Mouse (Mus musculus) limb, embryonic 13.5 days (tissue): ENCODE results near the gene Gm10160. TPM values are rescaled to one million over a fixed set of nuclear protein-coding genes. Genes with fewer than 3 reads are reported as not detected.

Experiments
- ATAC-seq: fragments of 200-750 bp; cut with Nextera tagmentation; 2 replicates; pipeline ENCODE4 v1.8.0; 2017; ENCODE audit warnings: low read depth, moderate number of reproducible peaks, moderate TSS enrichment; ENCODE audit not compliant: low FRiP score
- H3K27ac ChIP-seq: fragments of 300-500 bp; sonication (generic); 2 replicates; pipeline ENCODE4 v1.5.1; 2015; ENCODE audit warnings: inconsistent platforms, mild to moderate bottlenecking, moderate library complexity
- H3K27me3 ChIP-seq: fragments of 300-500 bp; sonication (generic); 2 replicates; pipeline ENCODE4 v1.6.1; 2015; ENCODE audit warnings: mild to moderate bottlenecking, inconsistent platforms
- H3K36me3 ChIP-seq: fragments of 300-500 bp; sonication (generic); 2 replicates; pipeline ENCODE4 v1.6.1; 2015; ENCODE audit warnings: inconsistent platforms, mild to moderate bottlenecking, moderate library complexity
- H3K4me1 ChIP-seq: fragments of 300-500 bp; sonication (generic); 2 replicates; pipeline ENCODE4 v1.6.1; 2015; ENCODE audit warnings: inconsistent platforms
- H3K4me2 ChIP-seq: fragments of 300-500 bp; sonication (generic); replicated peaks from 2 replicates; pipeline ENCODE4 v1.6.1; 2015; ENCODE audit warnings: inconsistent platforms, mild to moderate bottlenecking, moderate library complexity
- H3K4me3 ChIP-seq: fragments of 300-500 bp; sonication (generic); 2 replicates; pipeline ENCODE4 v1.5.1; 2015; ENCODE audit warnings: moderate library complexity, mild to moderate bottlenecking, inconsistent platforms
- H3K9ac ChIP-seq: fragments of 300-500 bp; sonication (generic); 2 replicates; pipeline ENCODE4 v1.6.1; 2015; ENCODE audit warnings: mild to moderate bottlenecking, inconsistent platforms
- H3K9me3 ChIP-seq: fragments of 300-500 bp; sonication (generic); 2 replicates; pipeline ENCODE4 v1.6.1; 2016; ENCODE audit warnings: inconsistent platforms
- WGBS: fragments of 180-500 bp; shearing (Covaris S2); methylation state at CpG from one replicate; pipeline ENCODE4 v1.1.7; 2015; 5-methylcytosine and 5-hydroxymethylcytosine counted together
- polyA plus RNA-seq: library from polyadenylated mRNA; unstranded; fragments of >200 nt; fragmentation: Nextera tagmentation; extraction: Ambion mirVana; gene quantifications from 2 replicates; pipeline ENCODE4 v1.2.1, GENCODE M21; 2015

Gene Gm10160
- polyA plus RNA-seq, 1 experiment from 2014 or later, result not detected

DNA sequence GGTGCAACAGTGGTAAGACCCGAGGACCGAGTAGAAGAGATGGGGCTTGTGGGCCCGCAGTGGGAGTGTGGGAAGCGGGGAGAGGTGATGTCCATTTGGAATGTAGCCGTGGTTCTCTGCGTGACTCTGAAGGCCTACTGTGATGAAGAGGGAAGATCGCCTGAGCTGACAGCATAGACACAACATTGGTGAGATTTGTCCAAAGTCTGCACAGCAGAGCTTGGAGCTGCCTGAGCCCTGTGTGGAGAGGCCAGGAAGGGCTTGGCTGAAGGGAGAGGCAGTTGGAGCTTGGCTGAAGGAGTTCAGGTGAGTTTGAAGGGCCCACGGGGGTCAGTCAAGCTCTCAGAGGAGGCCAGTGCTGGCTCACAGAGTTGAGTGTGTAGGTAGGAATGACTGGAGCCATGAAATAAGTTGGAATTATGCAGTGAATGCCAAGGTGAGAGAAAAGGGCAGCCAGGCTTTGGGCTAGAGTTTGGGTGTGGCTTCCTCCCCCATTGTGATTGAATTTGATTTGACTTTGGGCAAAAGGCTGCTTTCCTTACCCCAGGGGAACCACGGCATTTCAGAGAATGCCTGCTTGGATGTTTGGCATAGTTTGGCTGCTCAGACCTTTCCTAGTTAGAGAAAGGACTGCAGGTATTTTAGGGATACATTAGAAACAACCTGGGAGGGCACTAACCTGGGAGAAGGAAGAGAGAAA, 11.8 kb upstream of the Gm10160 start:
- Histone ChIP-seq H3K36me3 (no peaks in the 10 kb centered on the region), H3K27me3 (no peaks in the 10 kb centered on the region), H3K27ac (no peak overlapping the region), H3K9ac (no peak overlapping the region), H3K4me1 (no peaks in the 10 kb centered on the region), H3K9me3 (no peaks in the 10 kb centered on the region), H3K4me2 (no peak overlapping the region), H3K4me3 (no peak overlapping the region)
- 87% methylated on average over 9 of the region's 9 CpGs for WGBS
- no peak for ATAC-seq

DNA sequence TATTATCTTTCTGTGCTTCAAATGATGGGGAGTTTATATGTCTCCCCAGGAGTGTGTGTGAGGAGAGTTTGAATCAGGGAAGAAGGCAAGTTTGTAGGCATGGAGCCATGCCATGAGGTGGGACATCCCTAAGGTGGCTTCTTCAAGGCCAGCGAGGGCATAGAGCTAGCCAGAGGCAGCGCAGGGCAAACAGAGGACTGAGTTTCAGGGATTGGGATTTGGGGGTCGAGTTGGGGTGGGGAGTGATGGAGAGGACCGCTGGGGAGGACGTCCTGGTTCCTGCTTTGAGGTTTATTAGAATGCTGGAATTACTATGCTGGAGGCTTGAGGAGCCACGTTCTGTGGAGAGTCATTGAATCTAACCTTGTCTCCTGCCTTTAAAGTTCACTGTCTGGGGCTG, 10.3 kb upstream of the Gm10160 start:
- Histone ChIP-seq H3K9ac (no peak overlapping the region), H3K27ac (no peak overlapping the region), H3K36me3 (no peaks in the 10 kb centered on the region), H3K27me3 (peaks cover 11% of the 10 kb centered on the region; the same call in 1 of the 2 replicates), H3K4me1 (0 out of 2 replicates have a peak, but pooled peaks cover 4% of the 10 kb centered on the region), H3K9me3 (no peaks in the 10 kb centered on the region), H3K4me2 (no peak overlapping the region), H3K4me3 (no peak overlapping the region)
- no peak for ATAC-seq
- 92% methylated on average over 6 of the region's 6 CpGs for WGBS

DNA sequence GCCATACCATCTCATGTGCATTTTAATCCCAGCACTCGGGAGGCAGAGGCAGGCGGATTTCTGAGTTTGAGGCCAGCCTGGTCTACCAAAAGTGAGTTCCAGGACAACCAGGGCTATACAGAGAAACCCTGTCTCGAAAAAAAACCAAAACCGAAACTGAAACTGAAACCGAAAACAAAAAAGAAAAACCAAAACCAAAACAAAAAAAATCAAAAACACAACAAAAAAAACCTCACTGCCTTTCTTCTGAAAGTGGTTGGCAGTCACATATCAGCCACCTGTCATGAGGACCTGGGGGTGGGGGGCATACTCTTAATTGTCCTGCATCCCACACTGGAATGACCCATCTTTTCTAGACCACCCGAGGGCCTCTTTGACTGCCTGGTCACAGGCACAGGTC, 9.0 kb upstream of the Gm10160 start:
- 89% methylated on average over 6 of the region's 6 CpGs for WGBS
- no peak overlapping the region for H3K9ac ChIP-seq

DNA sequence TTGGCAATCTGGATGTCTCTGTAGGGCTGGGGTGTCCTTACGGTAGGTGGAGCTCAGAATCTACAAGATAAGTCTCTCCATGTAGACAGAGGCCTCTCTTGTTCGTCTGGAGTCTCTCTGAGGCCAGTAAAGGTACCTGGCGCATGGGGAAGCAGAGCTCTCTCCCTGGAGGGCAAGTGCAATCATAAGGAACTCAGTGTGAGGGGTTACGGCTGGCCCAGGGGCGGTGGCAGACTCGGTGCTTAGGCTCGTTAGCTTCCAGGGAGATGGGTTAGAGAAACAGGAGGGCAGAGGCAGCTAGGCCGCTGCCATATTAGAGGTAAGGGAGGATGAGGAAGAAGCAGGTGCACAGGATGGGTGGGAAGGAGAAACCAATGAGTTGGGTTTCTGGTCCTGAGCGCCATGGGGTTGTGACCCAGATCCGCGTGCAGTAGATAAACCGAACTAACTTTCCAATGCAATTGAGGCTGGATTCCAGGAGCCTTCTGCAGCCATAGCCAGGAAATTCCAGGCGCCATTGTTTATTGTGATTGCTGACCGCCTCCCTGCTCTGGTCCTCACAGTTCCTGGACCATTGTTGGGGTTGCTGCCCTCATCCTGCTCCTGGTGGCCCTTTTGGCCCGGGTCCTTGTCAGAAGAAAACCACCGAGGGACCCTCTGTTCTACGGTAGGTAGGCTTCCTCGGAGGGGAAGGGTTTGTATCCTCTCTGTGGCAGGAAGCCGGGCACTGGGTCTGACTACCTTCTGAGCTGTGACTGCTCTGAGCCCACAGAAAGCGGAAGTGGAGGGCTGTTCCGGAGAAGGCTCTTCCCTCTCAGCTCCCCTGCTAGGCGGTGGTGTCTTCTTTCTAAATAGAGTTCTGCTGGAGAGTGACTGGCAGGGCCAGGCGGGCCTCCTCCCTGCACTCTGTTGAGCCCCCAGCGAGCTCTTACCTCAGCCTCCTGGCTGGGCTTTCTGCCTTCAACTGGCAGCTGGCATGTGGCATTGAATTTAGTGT, 7.3 kb upstream of the Gm10160 start:
- Histone ChIP-seq H3K4me1 (peaks cover 22% of the 10 kb centered on the region; the same call in 1 of the 2 replicates), H3K9ac (no peak overlapping the region), H3K27ac (no peak overlapping the region), H3K27me3 (peaks cover 42% of the 10 kb centered on the region), H3K4me2 (no peak overlapping the region), H3K36me3 (no peaks in the 10 kb centered on the region), H3K9me3 (no peaks in the 10 kb centered on the region), H3K4me3 (no peak overlapping the region)
- 69% methylated on average over 24 of the region's 24 CpGs for WGBS
- ATAC-seq, result no peak

More for the DNA sequence above, 9.0 kb upstream of the Gm10160 start:
- Histone ChIP-seq H3K9me3 (no peaks in the 10 kb centered on the region), H3K4me3 (no peak overlapping the region), H3K4me1 (peaks cover 15% of the 10 kb centered on the region; the same call in 1 of the 2 replicates), H3K27ac (no peak overlapping the region), H3K4me2 (no peak overlapping the region), H3K27me3 (peaks cover 25% of the 10 kb centered on the region), H3K36me3 (no peaks in the 10 kb centered on the region)
- ATAC-seq, result no peak

DNA sequence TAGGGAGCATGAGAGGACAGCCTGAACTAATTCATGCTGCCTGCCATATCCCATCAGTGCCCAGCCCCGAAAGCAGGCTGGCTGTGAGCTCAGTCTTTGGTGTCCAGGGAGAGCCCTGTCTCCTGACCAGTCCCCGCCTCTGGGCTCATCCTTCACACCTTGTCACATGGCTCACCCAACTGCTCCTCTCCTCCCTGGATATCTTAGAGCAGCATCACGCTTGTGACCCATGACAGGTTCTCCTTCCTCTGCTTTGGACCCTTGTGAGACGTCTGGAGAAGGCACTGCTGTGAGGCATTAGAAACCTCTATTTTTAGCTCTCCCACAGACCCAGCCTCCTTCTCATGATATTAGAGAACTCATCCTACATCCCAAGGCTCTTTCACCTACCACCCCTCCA, 6.3 kb upstream of the Gm10160 start:
- peaks cover 22% of the 10 kb centered on the region; the same call in 1 of the 2 replicates for H3K4me1 ChIP-seq
- no peak overlapping the region for H3K27ac ChIP-seq
- H3K9ac ChIP-seq, result no peak overlapping the region
- no peak for ATAC-seq
- no peak overlapping the region for H3K4me2 ChIP-seq
- no peaks in the 10 kb centered on the region for H3K9me3 ChIP-seq
- 59% methylated on average over 4 of the region's 4 CpGs for WGBS
- H3K36me3 ChIP-seq, result no peaks in the 10 kb centered on the region
- peaks cover 51% of the 10 kb centered on the region for H3K27me3 ChIP-seq
- no peak overlapping the region for H3K4me3 ChIP-seq

DNA sequence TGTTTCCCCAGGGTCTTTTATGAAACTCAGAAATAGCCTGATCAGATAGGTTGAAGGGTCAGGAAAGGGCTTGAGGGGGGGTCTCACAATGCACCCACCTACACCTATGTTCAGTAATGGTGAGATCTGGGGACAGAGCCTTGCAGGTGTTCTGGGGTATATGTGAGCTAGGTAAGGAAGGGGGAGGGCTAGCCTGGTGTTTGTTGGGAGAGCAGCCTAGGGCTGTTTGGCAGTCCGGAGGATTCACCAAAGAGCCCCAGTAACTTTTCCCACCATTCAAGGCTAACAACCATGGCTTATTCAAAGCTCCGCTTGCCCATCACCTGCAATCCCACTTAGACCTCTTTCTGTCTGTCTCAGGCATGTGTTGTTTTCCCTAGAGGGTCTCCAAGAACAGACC, 5.9 kb upstream of the Gm10160 start:
- H3K4me3 ChIP-seq, result no peak overlapping the region
- peaks cover 55% of the 10 kb centered on the region for H3K27me3 ChIP-seq
- no peaks in the 10 kb centered on the region for H3K9me3 ChIP-seq
- H3K4me1 ChIP-seq, result peaks cover 22% of the 10 kb centered on the region; the same call in 1 of the 2 replicates
- H3K36me3 ChIP-seq, result no peaks in the 10 kb centered on the region
- no peak overlapping the region for H3K9ac ChIP-seq
- no peak overlapping the region for H3K27ac ChIP-seq
- WGBS, result 83% methylated on average over 2 of the region's 2 CpGs
- H3K4me2 ChIP-seq, result peak overlapping the region; percentile 99
- ATAC-seq, result no peak

DNA sequence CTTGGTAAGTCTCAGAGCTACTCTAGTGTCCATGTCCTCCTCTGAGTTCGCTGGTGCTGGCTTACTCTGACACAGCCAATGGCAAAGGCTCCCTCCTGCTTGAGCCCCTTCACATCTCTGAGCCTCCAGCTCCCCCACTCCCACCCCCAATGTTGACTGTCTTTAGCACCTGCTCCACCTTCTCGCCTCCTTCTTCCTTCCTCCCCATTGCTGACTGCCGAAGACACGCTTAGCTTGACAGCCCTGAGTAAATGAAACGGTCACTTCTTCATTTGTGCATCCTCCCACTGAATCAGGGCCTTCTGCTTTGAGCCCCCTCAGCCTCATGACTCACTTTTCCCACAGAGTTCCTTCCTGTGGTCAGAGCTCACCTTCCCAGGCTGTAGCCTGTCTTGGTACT, 5.4 kb upstream of the Gm10160 start:
- Histone ChIP-seq H3K4me3 (no peak overlapping the region), H3K36me3 (no peaks in the 10 kb centered on the region), H3K27me3 (peaks cover 57% of the 10 kb centered on the region), H3K27ac (no peak overlapping the region), H3K4me1 (peaks cover 22% of the 10 kb centered on the region; the same call in 1 of the 2 replicates), H3K4me2 (peak overlapping the region; percentile 99), H3K9me3 (no peaks in the 10 kb centered on the region), H3K9ac (no peak overlapping the region)
- ATAC-seq, result no peak
- 76% methylated on average over 5 of the region's 5 CpGs for WGBS

DNA sequence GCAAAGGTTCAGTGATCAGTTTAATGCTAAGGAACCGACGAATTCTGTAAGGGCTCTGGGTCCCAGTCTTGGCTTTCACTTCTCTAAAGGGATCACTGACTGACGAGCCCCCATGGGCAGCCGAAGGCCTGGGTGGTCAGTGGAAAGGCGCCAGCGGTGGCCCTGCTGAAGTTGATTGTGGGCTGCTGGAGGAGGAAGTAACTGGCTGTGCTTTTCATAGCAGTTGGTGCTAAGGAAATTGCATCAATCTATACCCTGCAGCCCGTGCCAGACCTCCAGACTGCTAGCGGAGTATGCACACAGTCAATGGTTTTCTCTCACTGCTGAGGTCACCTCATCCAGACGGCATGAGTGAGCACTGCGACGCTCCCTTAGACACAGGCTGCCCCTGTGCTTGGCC, 4.5 kb upstream of the Gm10160 start:
- peaks cover 57% of the 10 kb centered on the region for H3K27me3 ChIP-seq

DNA sequence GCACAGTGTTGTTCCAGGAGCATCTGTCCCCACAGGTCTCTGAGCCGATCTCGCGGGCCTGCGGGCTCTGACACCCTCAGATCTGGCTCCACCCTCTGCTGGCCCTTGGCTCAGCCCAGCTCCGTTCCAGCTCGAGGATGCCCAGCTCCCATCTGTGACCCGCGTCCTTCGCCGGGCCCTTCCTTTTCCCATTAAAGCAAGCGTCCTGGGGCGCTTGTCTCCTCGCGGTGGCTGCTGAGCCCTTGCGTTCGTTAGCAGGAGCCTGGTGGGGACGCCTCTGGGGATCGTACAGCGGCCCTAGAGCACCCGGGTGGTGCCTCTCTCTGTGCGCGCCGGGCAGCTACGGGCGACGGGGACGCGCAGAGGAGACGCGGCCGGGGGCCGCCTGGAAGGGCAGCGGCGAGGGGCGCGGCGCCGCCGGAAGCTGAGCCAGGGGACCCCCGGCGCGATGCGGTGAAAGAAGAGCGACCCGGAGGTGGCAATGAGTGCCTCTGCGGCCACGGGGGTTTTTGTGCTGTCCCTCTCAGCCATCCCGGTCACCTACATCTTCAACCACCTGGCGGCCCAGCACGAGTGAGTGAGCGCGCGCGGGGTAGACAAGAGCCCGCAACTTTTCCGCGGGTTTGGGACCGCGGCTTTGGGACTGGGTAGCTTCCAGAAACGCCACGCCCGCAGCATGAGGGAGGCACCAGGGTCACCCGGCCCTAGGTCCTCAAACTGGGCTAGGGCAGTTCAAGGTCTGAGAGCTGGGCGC, 3.6 kb upstream of the Gm10160 start, which contains the start of gene Tm6sf1:
Gene Tm6sf1 (plus strand): TSS at position 34 of the 754 bp plus-strand sequence.
- Histone ChIP-seq H3K27me3 (peaks cover 57% of the 10 kb centered on the region), H3K4me3 (peak within 1 kb of the TSS; percentile 69), H3K4me1 (peaks cover 22% of the 10 kb centered on the region; the same call in 1 of the 2 replicates), H3K9ac (peak within 1 kb of the TSS; percentile 79), H3K9me3 (no peaks in the 10 kb centered on the region), H3K4me2 (peak within 1 kb of the TSS; percentile 99), H3K36me3 (no peaks in the 10 kb centered on the region), H3K27ac (no peak within 1 kb of the TSS)
- ATAC-seq, result peak; percentile 42; the same call in 1 of the 2 replicates
- under 1% methylated on average over 64 of the region's 64 CpGs for WGBS

More for the DNA sequence above, 4.5 kb upstream of the Gm10160 start:
- Histone ChIP-seq H3K4me1 (peaks cover 22% of the 10 kb centered on the region; the same call in 1 of the 2 replicates), H3K4me3 (peak overlapping the region; percentile 69), H3K27ac (no peak overlapping the region), H3K9ac (peak overlapping the region; percentile 79; the same call in 1 of the 2 replicates), H3K9me3 (no peaks in the 10 kb centered on the region), H3K4me2 (peak overlapping the region; percentile 99), H3K36me3 (no peaks in the 10 kb centered on the region)
- no peak for ATAC-seq
- WGBS, result 48% methylated on average over 11 of the region's 11 CpGs

DNA sequence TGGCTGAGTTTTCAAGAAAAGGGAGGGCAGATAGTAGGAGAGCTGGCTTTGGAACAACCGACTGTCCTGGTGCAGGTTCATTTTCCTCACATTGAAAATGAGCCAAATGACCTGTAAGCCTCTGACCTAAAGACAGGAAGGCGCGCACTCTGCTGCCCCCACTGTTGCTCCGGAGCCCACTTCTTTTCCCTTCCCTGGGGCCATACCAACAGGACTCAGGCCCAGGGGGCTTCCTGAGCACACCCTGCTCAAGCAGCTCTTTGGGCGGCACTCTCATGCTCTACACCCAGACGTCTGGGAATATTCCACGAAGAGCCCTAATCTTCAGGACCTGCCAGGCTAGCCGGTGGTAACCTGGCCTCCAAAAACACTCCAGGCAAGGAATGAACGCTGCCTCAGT, 2.6 kb upstream of the Gm10160 start:
- peaks cover 57% of the 10 kb centered on the region for H3K27me3 ChIP-seq
- no peak for ATAC-seq
- peaks cover 22% of the 10 kb centered on the region; the same call in 1 of the 2 replicates for H3K4me1 ChIP-seq
- H3K9ac ChIP-seq, result no peak overlapping the region
- peak overlapping the region; percentile 99 for H3K4me2 ChIP-seq
- WGBS, result 6% methylated on average over 9 of the region's 9 CpGs
- H3K27ac ChIP-seq, result no peak overlapping the region
- H3K9me3 ChIP-seq, result no peaks in the 10 kb centered on the region
- H3K36me3 ChIP-seq, result no peaks in the 10 kb centered on the region
- H3K4me3 ChIP-seq, result peak overlapping the region; percentile 69

DNA sequence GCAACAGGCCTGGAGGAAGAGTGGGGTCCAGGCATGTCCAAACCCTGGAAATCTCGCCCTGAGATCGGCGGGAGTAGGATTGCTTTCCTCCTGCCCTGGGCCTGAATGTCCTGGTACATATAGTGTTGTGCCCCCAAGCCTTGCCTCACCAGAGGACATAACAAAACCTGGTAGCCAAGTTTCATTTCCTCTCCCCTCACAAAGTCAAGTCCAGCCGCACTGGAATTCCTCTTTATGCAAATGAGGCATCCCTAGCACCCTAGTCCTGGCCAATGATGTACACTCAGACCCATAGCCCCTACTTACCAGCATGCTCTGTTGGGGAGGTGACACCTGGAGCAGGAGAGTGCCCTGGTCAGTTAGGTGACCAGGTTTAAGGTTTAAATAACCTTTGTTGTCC, 627 bp upstream of the Gm10160 start:
- Histone ChIP-seq H3K9me3 (no peaks in the 10 kb centered on the region), H3K4me1 (peaks cover 20% of the 10 kb centered on the region; the same call in 1 of the 2 replicates), H3K27ac (no peak overlapping the region), H3K9ac (no peak overlapping the region), H3K36me3 (no peaks in the 10 kb centered on the region), H3K4me2 (no peak overlapping the region), H3K4me3 (no peak overlapping the region), H3K27me3 (peaks cover 49% of the 10 kb centered on the region)
- WGBS, result 61% methylated on average over 4 of the region's 4 CpGs
- ATAC-seq, result no peak
